Mouse (Mus musculus) stomach, embryonic 14.5 days (tissue): Measurements from ENCODE around the gene Zwilch. TPM values are rescaled to one million over a fixed set of nuclear protein-coding genes. Genes with fewer than 3 reads are reported as not detected.
"Not testable (repeated sequence)": the region's sequence is repeated elsewhere in the genome, so short reads cannot be mapped to it uniquely, and the experiment has no call there.

Source experiments
- ATAC-seq: fragments of 200-750 bp; cut with Nextera tagmentation; 2 replicates; pipeline ENCODE4 v1.8.0; 2017; ENCODE audit warnings: low read depth, moderate TSS enrichment; ENCODE audit not compliant: insufficient number of reproducible peaks, insufficient read depth, low FRiP score
- H3K27ac ChIP-seq: fragments of 300-500 bp; sonication (generic); 2 replicates; pipeline ENCODE4 v1.5.1; 2014; ENCODE audit warnings: mild to moderate bottlenecking, low read length, moderate library complexity, mixed read lengths
- H3K27me3 ChIP-seq: fragments of 300-500 bp; sonication (generic); 2 replicates; pipeline ENCODE4 v1.6.1; 2014; ENCODE audit warnings: low read length, control low read depth, mixed read lengths; ENCODE audit not compliant: control insufficient read depth, insufficient read depth
- H3K36me3 ChIP-seq: fragments of 300-500 bp; sonication (generic); 2 replicates; pipeline ENCODE4 v1.6.1; 2014; ENCODE audit warnings: mild to moderate bottlenecking, control low read depth, low read length, moderate library complexity, mixed read lengths; ENCODE audit not compliant: control insufficient read depth, insufficient read depth
- H3K4me1 ChIP-seq: fragments of 300-500 bp; sonication (generic); 2 replicates; pipeline ENCODE4 v1.6.1; 2014; ENCODE audit warnings: low read length, control low read depth, mixed read lengths; ENCODE audit not compliant: control insufficient read depth, insufficient read depth
- H3K4me2 ChIP-seq: fragments of 300-500 bp; sonication (generic); replicated peaks from 2 replicates; pipeline ENCODE4 v1.6.1; 2014; ENCODE audit warnings: low read depth, low read length, control low read depth
- H3K4me3 ChIP-seq: fragments of 300-500 bp; sonication (generic); 2 replicates; pipeline ENCODE4 v1.5.1; 2014; ENCODE audit warnings: low read depth, low read length, control low read depth
- H3K9ac ChIP-seq: fragments of 300-500 bp; sonication (generic); replicated peaks from 2 replicates; pipeline ENCODE4 v1.6.1; 2014; ENCODE audit warnings: low read depth, mild to moderate bottlenecking, control low read depth, low read length, moderate library complexity, mixed read lengths
- H3K9me3 ChIP-seq: fragments of 300-500 bp; sonication (generic); 2 replicates; pipeline ENCODE4 v1.6.1; 2016; ENCODE audit warnings: low read depth, low read length, control low read depth; ENCODE audit not compliant: control insufficient read depth
- WGBS: fragments of 180-500 bp; shearing (Covaris S2); extraction: QIAGEN DNeasy Blood & Tissue Kit; methylation state at CpG from one replicate; pipeline ENCODE4 v1.1.7; 2014; 5-methylcytosine and 5-hydroxymethylcytosine counted together
- polyA plus RNA-seq: library from polyadenylated mRNA; unstranded; fragments of >200 nt; fragmentation: Nextera tagmentation; extraction: Ambion mirVana; gene quantifications from 2 replicates; pipeline ENCODE4 v1.2.1, GENCODE M21; 2014

The Zwilch gene
- polyA plus RNA-seq, 1 experiment from 2014 or later, result 30.7 TPM

DNA sequence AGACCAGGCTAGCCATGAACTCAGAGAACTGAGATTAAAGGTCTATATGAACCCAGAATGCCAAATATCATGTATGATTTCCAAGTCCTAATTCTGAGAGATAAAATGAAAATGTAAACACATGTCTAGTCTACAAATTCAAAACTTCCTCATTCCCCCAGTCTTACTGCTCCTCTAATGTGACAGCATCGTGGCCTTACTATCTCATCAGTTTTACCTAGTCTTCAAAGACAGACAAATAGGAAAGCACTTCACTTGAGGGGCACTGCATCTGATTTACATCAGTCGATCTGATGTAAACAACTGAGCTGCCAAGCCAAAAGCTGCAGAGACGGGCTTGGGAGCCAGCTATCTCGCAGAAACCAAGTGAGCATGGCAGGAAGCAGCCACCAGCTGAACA, 43.2 kb upstream of the Zwilch start:
- Histone ChIP-seq H3K4me2 (no peak overlapping the region), H3K36me3 (peaks cover 12% of the 10 kb centered on the region; the same call in 1 of the 2 replicates), H3K4me1 (peaks cover 2% of the 10 kb centered on the region; the same call in 1 of the 2 replicates), H3K9me3 (no peaks in the 10 kb centered on the region), H3K27me3 (no peaks in the 10 kb centered on the region), H3K4me3 (no peak overlapping the region), H3K9ac (no peak overlapping the region), H3K27ac (no peak overlapping the region)
- WGBS, result 47% methylated on average over 4 of the region's 4 CpGs
- ATAC-seq, result no peak

DNA sequence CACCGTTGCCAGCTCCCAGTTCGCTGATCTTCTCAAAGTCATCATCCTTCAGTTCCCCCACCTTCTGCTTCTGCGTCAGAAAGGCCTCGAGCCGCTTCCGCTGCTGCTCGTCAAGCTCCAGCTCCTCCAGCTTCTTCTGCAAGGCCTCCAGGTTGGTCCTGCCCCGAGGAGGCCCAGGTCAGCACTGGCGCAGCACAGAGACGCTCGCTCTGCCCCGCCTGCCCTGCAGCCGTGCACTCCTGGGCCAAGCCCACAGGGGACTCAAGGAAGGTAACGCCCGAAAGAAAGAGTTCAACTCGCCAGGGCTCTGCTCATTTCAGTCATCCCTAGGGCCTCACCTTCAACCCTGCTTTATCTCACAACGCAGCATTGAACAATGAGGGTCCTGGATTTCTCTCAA, 41.5 kb upstream of the Zwilch start:
- H3K9me3 ChIP-seq, result no peaks in the 10 kb centered on the region
- ATAC-seq, result no peak
- 87% methylated on average over 17 of the region's 17 CpGs for WGBS
- H3K4me2 ChIP-seq, result no peak overlapping the region
- no peaks in the 10 kb centered on the region for H3K27me3 ChIP-seq
- peaks cover 13% of the 10 kb centered on the region; the same call in 1 of the 2 replicates for H3K36me3 ChIP-seq
- H3K9ac ChIP-seq, result no peak overlapping the region
- H3K27ac ChIP-seq, result no peak overlapping the region
- peaks cover 2% of the 10 kb centered on the region; the same call in 1 of the 2 replicates for H3K4me1 ChIP-seq
- no peak overlapping the region for H3K4me3 ChIP-seq

DNA sequence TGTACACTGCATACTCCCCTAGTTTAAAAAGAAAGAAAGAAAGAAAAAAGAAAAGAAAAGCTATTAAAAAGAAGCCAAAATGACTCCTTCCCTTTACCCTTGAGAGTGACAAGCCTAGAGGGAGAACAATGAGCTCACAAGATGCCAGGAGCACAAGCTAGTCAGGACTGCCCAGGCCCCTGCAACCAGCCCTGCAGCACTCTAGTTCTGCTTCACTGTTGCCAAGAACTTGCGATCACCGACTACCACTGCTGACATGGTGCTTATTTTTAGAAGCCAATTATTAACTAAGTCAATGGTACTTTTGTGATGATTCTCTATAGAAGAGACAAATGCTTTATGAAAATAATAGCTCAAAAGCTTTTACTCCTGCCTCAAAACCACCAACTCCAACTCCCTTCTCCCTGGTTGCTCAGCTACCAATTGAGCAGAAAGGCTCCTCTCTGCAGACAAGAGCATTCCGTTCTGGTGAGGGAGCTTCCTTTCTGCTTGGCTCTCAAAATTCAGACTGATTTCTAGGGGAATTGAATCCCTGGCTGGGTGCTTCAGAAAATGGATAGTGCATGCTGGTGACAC, 34.7 kb upstream of the Zwilch start:
- Histone ChIP-seq H3K4me1 (no peaks in the 10 kb centered on the region), H3K9ac (no peak overlapping the region), H3K27ac (no peak overlapping the region), H3K4me2 (no peak overlapping the region), H3K36me3 (peaks cover 25% of the 10 kb centered on the region), H3K27me3 (no peaks in the 10 kb centered on the region), H3K9me3 (no peaks in the 10 kb centered on the region), H3K4me3 (no peak overlapping the region)
- WGBS, result 72% methylated on average over 3 of the region's 3 CpGs
- ATAC-seq, result no peak

GRCm38 (mm10) chr9:64202866-64203265, 30.0 kb upstream of the Zwilch start:
- no peaks in the 10 kb centered on the region for H3K9me3 ChIP-seq
- H3K27ac ChIP-seq, result no peak overlapping the region
- ATAC-seq, result no peak
- no peaks in the 10 kb centered on the region for H3K4me1 ChIP-seq
- H3K27me3 ChIP-seq, result no peaks in the 10 kb centered on the region
- H3K4me3 ChIP-seq, result no peak overlapping the region
- H3K9ac ChIP-seq, result no peak overlapping the region
- no peak overlapping the region for H3K4me2 ChIP-seq
- H3K36me3 ChIP-seq, result peaks cover 22% of the 10 kb centered on the region; the same call in 1 of the 2 replicates

- Histone ChIP-seq H3K36me3 (peaks cover 22% of the 10 kb centered on the region; the same call in 1 of the 2 replicates), H3K9ac (no peak overlapping the region), H3K27me3 (no peaks in the 10 kb centered on the region), H3K9me3 (no peaks in the 10 kb centered on the region), H3K27ac (no peak overlapping the region), H3K4me2 (no peak overlapping the region), H3K4me3 (no peak overlapping the region), H3K4me1 (no peaks in the 10 kb centered on the region)
- ATAC-seq, result no peak
Observed at GRCm38 (mm10) chr9:64202331-64202730, 29.4 kb upstream of the Zwilch start.

DNA sequence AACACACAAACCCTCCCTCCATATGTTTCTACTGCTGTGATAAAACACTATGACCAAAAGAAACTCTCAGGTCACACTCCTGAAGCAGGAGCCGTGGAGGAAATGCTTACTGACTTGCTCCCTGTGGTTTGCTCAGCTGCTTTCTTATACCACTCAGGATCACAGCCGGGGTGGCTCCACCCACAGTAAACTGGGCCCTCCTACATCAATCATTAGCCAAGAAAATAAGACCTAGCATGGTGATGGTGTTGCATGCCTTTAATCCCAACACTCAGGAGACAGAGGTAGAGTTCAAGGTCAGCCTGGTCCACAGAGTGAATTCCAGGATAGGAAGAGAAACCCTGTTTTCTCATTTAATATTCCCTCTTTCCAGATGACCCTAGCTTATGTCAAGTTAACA, 27.0 kb upstream of the Zwilch start:
- 0 out of 2 replicates have a peak, but pooled peaks have one; percentile 46 for ATAC-seq
- H3K36me3 ChIP-seq, result peaks cover 24% of the 10 kb centered on the region
- no peaks in the 10 kb centered on the region for H3K4me1 ChIP-seq
- no peaks in the 10 kb centered on the region for H3K27me3 ChIP-seq
- no peak overlapping the region for H3K4me3 ChIP-seq
- no peak overlapping the region for H3K4me2 ChIP-seq
- no peak overlapping the region for H3K9ac ChIP-seq
- H3K9me3 ChIP-seq, result no peaks in the 10 kb centered on the region
- H3K27ac ChIP-seq, result no peak overlapping the region; the same call in 1 of the 2 replicates
- 62% methylated on average over 2 of the region's 2 CpGs for WGBS

DNA sequence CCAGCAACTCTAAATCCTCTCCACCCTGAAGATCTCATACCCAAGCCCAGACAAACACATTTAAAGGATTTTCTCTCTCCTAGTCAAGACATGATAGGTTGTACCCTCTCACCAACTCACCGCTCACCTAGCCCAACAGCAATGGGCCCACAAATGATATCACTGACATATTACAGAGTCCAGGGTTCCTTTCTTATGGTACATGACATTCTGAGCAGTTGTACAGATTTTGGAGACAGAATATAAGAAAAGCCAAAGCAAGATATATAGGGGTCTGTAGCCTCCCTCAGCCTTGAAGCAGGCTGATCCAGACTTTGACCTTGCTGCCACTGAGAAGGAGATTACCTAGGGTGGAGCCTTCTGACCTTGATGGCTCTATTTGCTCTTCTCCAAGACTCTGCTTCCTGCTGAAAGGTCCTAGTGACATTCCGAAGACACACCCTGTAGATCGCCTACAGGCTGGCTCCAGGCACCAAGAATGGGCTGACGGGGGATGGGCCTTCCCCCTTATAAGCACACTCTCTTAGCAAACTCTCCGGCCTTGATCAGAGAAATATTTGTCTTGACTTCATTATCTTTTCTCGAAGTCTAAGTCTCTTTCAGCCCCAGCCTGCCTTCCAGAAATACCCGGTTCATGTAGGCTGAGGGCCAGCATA, 26.0 kb upstream of the Zwilch start:
- H3K27me3 ChIP-seq, H3K4me2 ChIP-seq, H3K9me3 ChIP-seq, ATAC-seq, H3K4me3 ChIP-seq, H3K9ac ChIP-seq, H3K4me1 ChIP-seq: not testable (repeated sequence)
- WGBS, result 74% methylated on average over 7 of the region's 7 CpGs
- Histone ChIP-seq H3K36me3 (peaks cover 17% of the 10 kb centered on the region), H3K27ac (peak overlapping the region; percentile 39; the same call in 1 of the 2 replicates)

GRCm38 (mm10) chr9:64198068-64198762, 25.3 kb upstream of the Zwilch start:
- H3K9ac ChIP-seq, result no peak overlapping the region
- H3K9me3 ChIP-seq, result no peaks in the 10 kb centered on the region
- H3K27me3 ChIP-seq, result no peaks in the 10 kb centered on the region
- H3K4me3 ChIP-seq, result no peak overlapping the region
- ATAC-seq, result no peak
- 89% methylated on average over 5 of the region's 5 CpGs for WGBS
- H3K36me3 ChIP-seq, result peaks cover 21% of the 10 kb centered on the region
- H3K4me2 ChIP-seq, result no peak overlapping the region
- H3K27ac ChIP-seq, result peak overlapping the region; percentile 39; the same call in 1 of the 2 replicates
- H3K4me1 ChIP-seq, result no peaks in the 10 kb centered on the region
